ENCODE assay signal across 8 mouse cellular contexts in genomic region chr17:26662978-26663683, GRCm38 (mm10). TPM values are rescaled to one million over a fixed set of nuclear protein-coding genes. Genes with fewer than 3 reads are reported as not detected.
DNase-seq lines count a peak whose midpoint lies in the region; ATAC-seq and TF ChIP-seq lines count a peak whose summit lies in the region.

Gene Atp6v0e (plus strand): TSS chr17:26663231.

- H3K9ac ChIP-seq in ES-Bruce4 (ENCODE audit: low read depth, poor library complexity, severe bottlenecking): peak within 1 kb of the TSS; percentile 75
- peak within 1 kb of the TSS; percentile 55 for H3K9ac ChIP-seq in forebrain, embryonic 14.5 days (ENCODE audit: low read length)
- peak within 1 kb of the TSS; percentile 62 for H3K9ac ChIP-seq in neural tube, embryonic 15.5 days (replicated peaks)

- 0 out of 2 replicates have a peak, but pooled peaks have one; percentile 30 for TF ChIP-seq EP300 in ES-Bruce4 (IDR thresholded peaks at IDR 0.05; ENCODE audit: insufficient read depth, low read depth, low read length)

- H3K4me3 ChIP-seq in ES-Bruce4 (ENCODE audit: low read depth, low read length): peak within 1 kb of the TSS; percentile 96
- H3K4me3 ChIP-seq in forebrain, embryonic 14.5 days (ENCODE audit: low read depth, low read length): peak within 1 kb of the TSS; percentile 52
- peak within 1 kb of the TSS; percentile 62 for H3K4me3 ChIP-seq in neural tube, embryonic 15.5 days (replicated peaks)

- peak; percentile 90 for ATAC-seq in cerebellum, adult (ENCODE audit: insufficient number of reproducible peaks, low FRiP score, low TSS enrichment)
- ATAC-seq in forebrain, embryonic 14.5 days: peak; percentile 86
- ATAC-seq in neural tube, embryonic 15.5 days (ENCODE audit: low FRiP score): peak; percentile 89

- TF ChIP-seq POLR2A in ES-Bruce4 (IDR thresholded peaks at IDR 0.05; ENCODE audit: insufficient read depth, low read length): peak; percentile 63

- no peaks in the 10 kb centered on the region for H3K27me3 ChIP-seq in ES-Bruce4 (ENCODE audit: control insufficient read depth, insufficient read depth, low read length, poor library complexity, severe bottlenecking)
- no peaks in the 10 kb centered on the region for H3K27me3 ChIP-seq in forebrain, embryonic 14.5 days (replicated peaks; ENCODE audit: control insufficient read depth, insufficient read depth, low read length)
- H3K27me3 ChIP-seq in neural tube, embryonic 15.5 days (replicated peaks): no peaks in the 10 kb centered on the region

- WGBS in forebrain, embryonic 14.5 days: 2% methylated on average over 28 of the region's 28 CpGs
- WGBS in neural tube, embryonic 15.5 days: under 1% methylated on average over 28 of the region's 28 CpGs

- DNase-seq in forebrain, embryonic 14.5 days (ENCODE audit: low spot score): peak; percentile 98
- DNase-seq in heart, postnatal 14 days: peak; percentile 95 to 98
- peak; percentile 94 for DNase-seq in layer of hippocampus, adult 11-12 months (ENCODE audit: low spot score)
- peak; percentile 93 to 96 for DNase-seq in lung, adult 18-20 months
- peak; percentile 95 for DNase-seq in testis, postnatal 14 days (ENCODE audit: low spot score)

- H3K36me3 ChIP-seq in ES-Bruce4 (ENCODE audit: control insufficient read depth, insufficient read depth, low read length, poor library complexity, severe bottlenecking): no peaks in the 10 kb centered on the region
- no peaks in the 10 kb centered on the region for H3K36me3 ChIP-seq in forebrain, embryonic 14.5 days (ENCODE audit: control insufficient read depth, insufficient read depth, low read length)
- no peaks in the 10 kb centered on the region for H3K36me3 ChIP-seq in neural tube, embryonic 15.5 days

- no peaks in the 10 kb centered on the region for H3K9me3 ChIP-seq in ES-Bruce4 (replicated peaks; ENCODE audit: control insufficient read depth, insufficient read depth, low read length, poor library complexity, severe bottlenecking)
- H3K9me3 ChIP-seq in forebrain, embryonic 14.5 days (replicated peaks; ENCODE audit: control insufficient read depth, low read length): no peaks in the 10 kb centered on the region
- H3K9me3 ChIP-seq in neural tube, embryonic 15.5 days (replicated peaks): no peaks in the 10 kb centered on the region

- H3K4me1 ChIP-seq in ES-Bruce4 (ENCODE audit: control insufficient read depth, insufficient read depth, low read length): peaks cover 2% of the 10 kb centered on the region
- peaks cover 7% of the 10 kb centered on the region for H3K4me1 ChIP-seq in forebrain, embryonic 14.5 days (ENCODE audit: control insufficient read depth, insufficient read depth, low read length)
- H3K4me1 ChIP-seq in neural tube, embryonic 15.5 days: peaks cover 16% of the 10 kb centered on the region

- intact Hi-C loops in heart, postnatal 14 days (cut with DNase I): loop anchor here (5.0 kb wide), 3 partner anchors 49 to 224 kb away; partner anchors contain the start of gene Bnip1

- peak; percentile 96 for TF ChIP-seq CTCF in ES-Bruce4 (IDR thresholded peaks at IDR 0.05; ENCODE audit: low read depth, low read length)

- H3K27ac ChIP-seq in ES-Bruce4 (ENCODE audit: insufficient read depth, low read length): 0 out of 2 replicates have a peak within 1 kb of the TSS, but pooled peaks have one; percentile 10
- no peak within 1 kb of the TSS for H3K27ac ChIP-seq in forebrain, embryonic 14.5 days (ENCODE audit: low read depth, low read length)
- H3K27ac ChIP-seq in neural tube, embryonic 15.5 days (replicated peaks): peak within 1 kb of the TSS; percentile 71

- H3K4me2 ChIP-seq in forebrain, embryonic 14.5 days (ENCODE audit: low read length): peak within 1 kb of the TSS; percentile 91
- H3K4me2 ChIP-seq in neural tube, embryonic 15.5 days: peak within 1 kb of the TSS; percentile 95

RNA-seq across cellular contexts. Expression of gene Atp6v0e, which starts in this region (rescaled TPM):
- polyA plus RNA-seq in ES-Bruce4 (2011; ENCODE audit: insufficient read depth, insufficient read length, low read depth, missing spikeins): 100 and 118 TPM in 2 replicates
- 154 and 185 TPM in 2 replicates for polyA plus RNA-seq in forebrain, embryonic 14.5 days (2014; fragmentation: Nextera tagmentation; extraction: Ambion mirVana)
- 10 to 100 TPM; 68.1 to 71.3 TPM for total RNA-seq in heart, postnatal 14 days (2021)
- 85.8 and 114 TPM in 2 replicates for polyA plus RNA-seq in neural tube, embryonic 15.5 days (2015; fragmentation: Nextera tagmentation; extraction: Ambion mirVana)
